Mouse (Mus musculus) spleen, adult 18-20 months (tissue): ENCODE data around the gene Grn.

ENCODE experiments used
- DNase-seq, 2 experiments: peaks; one replicate each; pipeline ENCODE4 v3.0.0; 2022; ENCODE audit warnings: mixed read lengths in 2 of 2

Grn gene

GRCm38 (mm10) chr11:102443740-102444139 lies 13.6 kb downstream of the Grn start:
- no peak for DNase-seq

DNA sequence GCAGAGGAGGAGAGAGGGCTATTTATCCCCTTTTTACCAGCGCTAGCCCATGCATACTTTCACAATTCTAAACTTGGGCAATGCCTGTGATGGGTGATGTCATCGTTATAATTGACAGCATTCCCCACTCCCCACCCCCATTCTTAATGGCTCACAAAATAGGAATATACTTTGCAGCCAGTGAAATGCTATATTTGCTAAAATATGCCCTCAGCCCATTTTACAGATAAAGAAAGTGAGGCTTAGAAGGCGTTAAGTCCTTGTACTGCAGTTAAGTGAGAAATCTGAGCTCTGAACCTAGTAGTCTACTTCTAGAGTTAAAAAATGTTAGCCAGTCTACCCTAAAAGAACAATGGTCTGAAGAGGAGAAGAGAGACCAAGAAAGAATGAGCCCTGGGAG lies 14.2 kb downstream of the Grn start:
- no peak for DNase-seq

DNA sequence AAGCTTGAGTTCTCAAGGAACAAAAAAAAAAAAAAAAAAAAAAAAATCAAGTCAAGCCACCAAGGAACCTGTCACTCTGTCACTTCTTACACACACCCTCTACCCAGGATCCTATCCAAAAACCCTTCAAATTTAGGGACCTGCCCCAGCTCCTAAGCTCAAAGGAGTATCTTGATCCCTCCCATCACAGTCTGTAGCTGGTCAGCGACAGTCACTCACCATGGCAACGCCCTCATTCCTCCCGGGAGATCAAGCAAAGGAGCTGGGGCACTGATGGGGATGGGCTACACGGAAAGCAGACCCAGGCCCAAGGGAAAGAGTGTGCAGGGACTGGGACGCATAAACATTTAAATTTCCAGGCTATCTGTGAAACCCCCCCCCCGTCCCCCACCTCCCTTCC lies 14.7 kb downstream of the Grn start:
- no peak for DNase-seq

GRCm38 (mm10) chr11:102445264-102445890 lies 15.3 kb downstream of the Grn start:
- DNase-seq, result no peak

- DNase-seq, result no peak
These were observed 15.8 kb downstream of the Grn start for GRCm38 (mm10) chr11:102445891-102446361.

DNA sequence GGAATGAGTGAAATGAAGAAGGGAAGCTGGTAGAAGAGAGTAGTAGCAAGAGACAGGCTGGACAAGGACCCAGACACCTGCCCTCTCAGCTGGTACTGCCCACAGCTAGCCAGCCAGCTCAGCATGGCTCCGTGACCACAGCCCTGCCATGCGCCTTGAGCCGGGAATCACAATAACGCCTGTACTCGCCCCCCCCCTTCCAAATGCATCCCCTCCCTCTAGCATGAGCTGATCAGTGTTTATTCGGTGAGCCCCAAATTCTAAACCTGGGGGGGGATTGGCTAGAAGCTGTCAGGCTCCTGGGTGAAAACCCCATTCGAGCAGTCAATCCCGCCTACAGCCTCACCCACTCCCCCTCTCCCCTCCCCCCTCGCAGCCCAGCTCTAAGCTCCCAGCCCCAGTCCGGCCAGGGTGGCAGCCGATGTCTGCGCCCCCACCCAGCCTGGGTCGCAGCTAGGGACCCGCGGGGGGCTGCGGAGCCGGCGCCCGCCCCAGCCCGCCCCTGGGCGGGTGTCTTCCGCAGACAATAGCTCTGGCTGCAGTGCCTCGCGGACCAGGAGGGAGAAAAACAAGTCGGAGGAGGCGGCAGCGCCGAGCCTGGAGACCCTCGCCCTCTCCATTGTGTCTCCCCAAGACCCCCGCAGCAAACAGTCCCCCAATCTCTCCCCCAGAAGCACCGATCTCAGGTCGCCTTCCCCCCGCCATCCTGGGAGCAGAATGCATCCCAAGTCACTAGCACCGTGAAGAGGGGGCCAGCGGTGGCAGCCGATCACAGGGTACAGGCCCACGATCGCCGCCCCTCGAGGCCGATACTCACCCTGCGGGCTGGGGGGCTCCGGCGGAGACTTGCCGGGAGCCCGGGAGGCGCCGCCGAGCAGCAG lies 16.7 kb downstream of the Grn start:
- DNase-seq, result no peak

DNA sequence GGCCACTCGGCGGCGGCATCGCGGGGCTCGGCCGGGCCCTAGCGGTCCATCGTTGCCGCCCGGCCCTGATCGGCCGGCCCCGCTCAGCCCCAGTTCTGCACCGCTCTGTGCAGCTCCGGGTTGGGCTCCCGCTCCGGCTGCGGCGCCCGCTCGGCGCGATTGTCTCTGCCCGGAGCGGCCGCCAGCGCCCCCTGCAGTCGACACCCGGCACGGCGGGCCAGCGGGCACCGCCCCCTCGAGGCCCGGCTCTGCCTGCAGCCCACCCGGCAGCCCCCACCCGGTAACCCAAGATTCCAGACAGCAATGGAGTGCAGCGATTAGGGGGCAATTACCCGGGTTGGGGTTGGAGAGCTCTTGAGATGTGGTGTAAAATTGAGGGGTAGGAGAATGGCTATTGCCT lies 17.4 kb downstream of the Grn start, which contains the start of gene Fam171a2:
Gene Fam171a2 (minus strand): TSS at position 186 of the 400 bp plus-strand sequence.
- DNase-seq, result peak; percentile 33 to 74

GRCm38 (mm10) chr11:102448327-102448726 lies 18.2 kb downstream of the Grn start:
- DNase-seq, result no peak

DNA sequence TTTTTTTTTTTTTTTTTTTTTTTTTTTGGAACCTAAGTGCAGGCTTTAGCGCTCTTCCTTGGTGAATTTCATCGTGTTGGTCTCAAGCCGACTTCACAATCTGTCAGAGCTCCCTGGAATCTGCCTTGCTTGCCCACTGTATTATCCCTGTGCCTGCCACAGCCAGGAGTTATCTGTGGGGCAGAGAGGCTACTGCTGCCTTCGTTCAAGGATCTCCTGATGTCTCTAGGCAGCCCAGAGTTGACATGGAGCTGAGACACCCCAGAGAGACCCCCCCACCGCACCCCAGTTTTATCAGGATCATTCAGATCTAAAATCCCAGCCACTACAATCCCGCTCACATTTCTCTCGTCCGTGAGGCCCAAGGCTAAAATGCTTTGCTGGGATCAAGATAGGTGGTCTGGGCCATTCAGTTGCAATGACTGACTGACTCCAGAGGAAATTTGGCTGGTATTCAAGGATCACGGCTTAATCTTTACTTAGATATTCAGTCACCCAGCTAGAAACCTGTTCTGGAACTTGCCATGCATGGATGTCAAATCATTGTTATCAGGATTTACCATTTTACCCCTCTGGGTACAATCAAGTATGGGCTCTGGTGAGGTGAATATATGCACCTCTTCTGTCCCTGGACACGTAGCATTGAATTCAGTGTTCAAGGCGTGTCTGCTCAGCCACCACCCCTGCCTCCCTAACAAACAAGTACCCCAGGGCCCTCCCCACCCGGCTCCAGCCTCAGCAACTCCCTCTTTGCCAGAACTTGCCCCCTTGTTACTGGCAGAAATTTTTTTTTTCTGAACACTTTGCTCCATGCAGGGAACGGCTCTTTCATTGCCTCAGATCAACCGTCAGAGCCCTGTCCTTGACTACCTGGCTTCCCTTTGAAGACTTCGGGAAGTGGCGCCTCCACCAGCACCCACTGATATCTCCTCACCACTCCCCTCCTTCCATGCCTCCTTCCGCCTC lies 19.2 kb downstream of the Grn start:
- no peak for DNase-seq

DNA sequence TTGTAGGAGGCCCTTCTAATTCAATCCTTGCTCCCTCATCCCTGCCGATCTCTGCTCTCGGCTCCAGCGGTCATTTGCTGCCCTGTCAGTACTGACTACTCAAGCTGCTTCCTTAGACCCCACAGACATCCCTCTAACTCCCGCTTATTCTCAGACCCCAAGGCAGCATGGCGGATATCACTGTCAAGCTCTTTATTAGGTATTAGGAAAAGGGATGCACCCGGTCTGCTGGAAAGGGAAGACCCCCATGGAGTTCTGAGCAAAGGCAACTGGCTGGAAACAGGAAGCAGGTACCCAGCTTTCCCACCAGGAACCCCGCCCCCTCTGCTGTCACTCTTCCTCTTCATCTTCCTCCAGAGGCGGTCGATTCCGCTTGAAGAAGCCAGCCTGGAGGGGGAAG lies 23.0 kb downstream of the Grn start:
- DNase-seq, result no peak

DNA sequence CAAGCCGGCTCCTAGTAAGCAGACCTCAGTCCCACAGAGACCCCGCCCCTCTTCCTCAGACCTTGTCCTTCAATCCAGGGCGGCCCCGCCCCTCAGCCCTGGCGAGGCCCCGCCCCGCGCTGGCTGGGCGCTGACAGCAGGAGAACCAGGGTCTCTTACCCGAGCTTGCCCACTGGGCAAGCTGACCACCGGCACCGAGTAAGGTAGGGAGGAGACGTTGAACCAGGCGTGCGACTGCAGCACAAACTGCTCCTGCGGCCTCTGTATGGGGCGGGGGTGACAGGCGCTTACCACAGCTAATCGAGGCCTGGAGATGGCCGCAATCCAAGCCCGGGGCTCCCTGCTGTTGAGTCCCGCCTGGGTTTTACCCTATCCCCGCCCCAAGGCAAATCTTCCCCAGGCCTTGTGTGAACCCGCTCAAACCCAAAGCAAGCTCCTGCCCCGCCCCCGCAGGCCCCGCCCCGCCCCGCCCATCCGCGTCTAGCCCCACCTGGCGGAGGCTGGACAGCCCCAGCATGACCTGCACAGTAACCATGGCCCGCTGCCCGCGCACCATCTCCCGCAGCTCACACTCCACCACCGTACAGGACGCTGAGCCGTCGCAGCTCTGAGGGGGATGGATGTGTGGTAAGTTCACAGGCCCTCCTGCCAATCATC lies 25.8 kb downstream of the Grn start:
- DNase-seq, result peak in 1 of 2 experiments; percentile 26

DNA sequence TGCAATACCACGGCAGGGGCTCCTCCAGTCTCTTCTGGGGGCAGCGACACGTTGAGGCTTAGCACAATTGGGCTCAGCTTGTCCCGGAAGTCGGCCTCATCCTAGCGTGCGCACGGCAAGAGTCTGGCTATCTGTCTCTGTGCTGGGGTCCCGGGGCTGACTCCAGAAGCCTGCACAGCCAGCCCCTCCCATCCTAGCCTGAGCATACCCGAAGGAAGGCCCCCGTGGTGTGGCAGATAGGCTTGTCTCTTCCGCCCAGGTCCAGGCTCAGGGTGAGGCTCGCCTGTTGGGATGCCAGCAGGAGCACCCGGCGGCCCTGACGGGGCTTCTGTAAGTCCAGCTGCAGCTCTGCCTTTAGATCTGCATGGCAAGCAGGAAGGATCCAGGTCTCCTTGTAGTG lies 30.4 kb downstream of the Grn start:
- no peak for DNase-seq

DNA sequence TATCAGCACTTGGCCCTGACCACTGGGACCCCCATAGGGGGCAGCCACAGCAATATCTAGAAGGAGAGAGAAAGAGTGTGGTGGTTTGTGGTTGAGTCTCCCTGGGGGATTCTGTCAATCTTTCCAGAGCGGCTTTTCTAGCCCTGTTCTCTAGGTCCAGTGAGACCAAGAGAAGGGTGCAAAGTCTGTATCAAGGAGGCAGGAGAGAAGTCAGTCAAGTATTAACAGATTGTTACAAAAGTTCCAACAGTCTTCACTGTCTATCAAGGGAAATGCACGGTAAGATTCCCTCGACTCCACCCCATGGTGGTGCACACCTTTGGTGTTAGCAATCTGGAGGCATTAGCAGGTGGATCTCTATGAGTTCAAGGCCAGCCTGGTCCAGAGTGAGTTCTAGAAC lies 31.6 kb downstream of the Grn start:
- DNase-seq, result no peak

DNA sequence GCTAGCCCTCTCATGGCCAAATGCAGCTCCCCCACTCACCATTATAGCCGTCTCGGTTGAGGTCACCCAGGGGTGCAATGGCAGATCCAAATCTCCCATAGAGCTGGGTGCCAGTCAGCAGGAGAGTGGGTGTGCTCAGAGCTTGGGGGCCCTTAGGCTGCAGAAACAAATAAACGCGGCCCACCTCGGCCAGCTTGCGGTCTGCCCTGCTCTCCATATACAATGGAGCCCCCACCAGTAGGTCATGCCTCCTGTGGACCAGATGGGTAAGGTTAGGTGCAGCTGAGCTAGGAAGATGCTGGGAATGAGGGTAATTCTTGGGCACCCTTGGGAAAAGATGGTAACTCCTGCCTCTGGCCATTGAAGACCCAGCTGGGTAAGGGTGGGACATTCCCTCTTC lies 34.8 kb downstream of the Grn start:
- no peak for DNase-seq

DNA sequence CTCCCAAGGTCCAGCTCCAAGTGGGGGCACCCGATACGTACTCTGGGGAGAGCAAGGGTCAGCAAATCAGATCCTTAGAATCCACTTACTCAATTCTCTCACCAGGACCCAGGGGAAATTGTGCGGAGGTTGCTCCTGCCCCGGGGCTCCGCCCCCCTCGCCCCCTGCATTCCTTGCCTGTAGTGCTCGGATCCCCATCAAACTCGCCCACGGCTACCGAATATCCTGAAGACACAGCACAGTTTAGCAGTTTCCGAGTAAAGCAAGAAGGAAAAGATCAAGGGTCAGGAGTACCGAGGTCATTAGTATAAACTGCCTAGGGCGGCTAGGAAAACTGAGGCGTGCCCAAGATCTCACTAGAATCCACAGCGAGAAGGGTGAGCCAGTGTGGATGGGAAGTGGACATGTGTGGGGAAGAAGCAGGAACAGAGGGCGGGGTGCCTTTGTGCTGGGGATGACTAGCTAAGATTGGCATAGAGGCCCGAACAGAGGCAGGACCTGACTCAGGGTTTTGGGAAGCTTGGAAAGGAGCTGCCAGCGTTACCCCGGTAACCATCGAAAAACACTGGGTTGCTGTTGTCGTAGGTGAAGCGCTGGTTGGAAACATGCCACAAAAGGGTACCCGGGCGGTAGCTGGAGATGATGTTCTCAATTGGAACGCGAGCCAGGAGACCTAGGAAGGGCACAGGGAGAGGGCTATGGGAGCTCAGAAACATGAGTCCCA lies 35.8 kb downstream of the Grn start:
- DNase-seq, result no peak

DNA sequence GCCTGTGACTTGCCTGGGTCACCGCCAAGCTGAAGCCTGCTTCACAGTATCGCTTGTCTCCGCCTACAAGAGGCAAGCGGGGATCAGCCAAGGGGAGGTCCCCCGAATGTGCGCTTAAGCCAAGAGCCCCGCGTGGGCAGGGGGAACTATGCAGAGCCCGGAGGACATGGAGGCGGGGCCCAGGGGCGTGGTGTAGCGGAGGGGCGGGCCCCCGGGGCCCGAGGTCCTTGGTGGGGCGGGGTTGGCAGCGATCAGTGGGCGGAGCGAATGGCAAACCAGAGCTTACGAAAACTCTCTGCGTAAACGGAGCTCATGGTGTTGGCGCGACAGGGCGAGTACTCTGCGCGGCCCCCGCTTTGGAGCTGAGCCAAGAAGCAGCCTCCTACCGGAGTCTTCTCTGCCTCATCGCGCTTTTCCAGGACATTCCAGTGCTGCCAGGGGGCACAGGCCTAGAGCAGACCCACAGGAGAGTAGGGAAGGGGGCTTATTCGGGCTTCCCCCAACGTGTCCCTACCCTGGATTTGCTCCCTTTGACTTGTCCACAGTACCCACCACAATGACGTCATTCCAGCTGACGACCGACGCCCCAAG lies 37.0 kb downstream of the Grn start:
- DNase-seq, result peak; percentile 87 to 94

DNA sequence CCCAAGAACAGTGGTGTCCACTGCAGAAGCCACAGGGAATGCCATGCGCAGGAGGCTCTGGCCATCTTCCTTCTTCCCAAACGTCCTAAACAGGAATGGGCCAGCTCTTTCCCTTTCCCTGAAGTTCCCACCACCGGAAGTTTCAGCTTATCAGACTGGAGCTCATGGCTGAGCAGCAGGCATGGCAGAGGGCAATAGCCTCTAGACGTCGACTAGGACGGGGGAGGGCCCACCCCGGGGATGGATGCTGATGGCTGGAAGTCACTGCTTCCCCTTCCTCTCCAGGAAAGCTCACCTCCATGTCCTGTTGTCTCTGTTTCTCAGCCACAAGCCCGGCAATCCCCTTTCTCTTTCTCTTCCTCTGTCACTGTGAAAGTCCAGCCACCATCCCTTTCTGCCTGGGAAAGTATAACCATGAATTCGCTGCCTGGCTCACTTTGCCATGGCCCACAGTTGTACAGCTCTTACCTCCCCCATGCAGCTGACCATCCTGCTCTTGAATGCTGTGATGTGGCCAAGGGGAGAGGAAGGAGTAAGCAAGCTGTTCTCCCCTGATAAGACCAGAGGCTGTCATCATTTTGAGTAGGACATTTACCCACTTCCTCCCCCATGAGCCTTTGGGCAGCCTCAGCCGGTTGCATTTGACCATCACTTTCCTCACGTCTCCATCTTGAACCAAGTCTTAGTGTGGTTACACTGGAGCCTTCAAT lies 39.7 kb downstream of the Grn start, which contains the start of gene Itga2b:
Gene Itga2b (minus strand): TSS at position 475 of the 710 bp plus-strand sequence.
- no peak for DNase-seq

- DNase-seq, result no peak
These were observed 44.9 kb downstream of the Grn start for GRCm38 (mm10) chr11:102475027-102475426.

DNA sequence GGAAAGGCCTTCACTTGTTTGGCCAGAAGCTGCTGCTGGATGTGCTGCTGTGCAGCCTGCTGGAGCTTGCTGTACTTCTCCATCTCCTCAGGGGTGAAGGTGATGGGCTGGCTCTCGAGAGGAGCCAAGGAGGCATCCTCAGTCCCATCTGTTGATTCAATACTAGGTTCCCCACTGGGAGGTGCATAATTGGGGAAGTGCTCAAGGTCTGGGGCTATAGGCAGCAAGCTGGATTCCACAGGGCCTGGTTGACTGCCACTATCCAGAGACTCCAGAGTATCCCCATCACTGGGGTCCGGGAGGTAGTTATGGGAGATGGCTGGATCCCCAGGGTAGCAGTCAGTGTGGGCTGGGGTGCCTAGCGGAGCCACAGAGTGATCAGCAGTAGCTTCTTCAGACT lies 48.6 kb downstream of the Grn start:
- no peak for DNase-seq

GRCm38 (mm10) chr11:102479581-102479980 lies 49.5 kb downstream of the Grn start:
- no peak for DNase-seq

- DNase-seq, result no peak
These were observed 50.0 kb downstream of the Grn start for GRCm38 (mm10) chr11:102480111-102480510.
